In genomic region chr13:92699395-92699794, GRCm38 (mm10) we compare ENCODE assay signal across 27 mouse cellular contexts.
DNase-seq lines count a peak whose midpoint lies in the region; ATAC-seq and TF ChIP-seq lines count a peak whose summit lies in the region.
"Had no signal": no experiment of that assay in that cellular context is flagged by ENCODE, and none has a peak within 500 bp of the region (broad histone marks: within the 10 kb centered on the region; RNA-seq: fewer than 3 reads in every experiment).

No protein-coding gene starts in this region.

- peaks cover 8% of the 10 kb centered on the region; the same call in 1 of the 2 replicates for H3K27me3 ChIP-seq in forebrain, embryonic 10.5 days (ENCODE audit: poor library complexity, severe bottlenecking)
- H3K27me3 ChIP-seq in forebrain, postnatal 0 days (ENCODE audit: insufficient read depth, low read length), result no peaks in the 10 kb centered on the region
- no peaks in the 10 kb centered on the region for H3K27me3 ChIP-seq in kidney, embryonic 15.5 days
- H3K27me3 ChIP-seq in liver, adult 2 months (ENCODE audit: control insufficient read depth, insufficient read depth, low read length), result no peaks in the 10 kb centered on the region
- H3K27me3 ChIP-seq in liver, embryonic 11.5 days (replicated peaks; ENCODE audit: control insufficient read depth, insufficient read depth, low read length), result no peaks in the 10 kb centered on the region
- H3K27me3 ChIP-seq in neural tube, embryonic 15.5 days (replicated peaks), result no peaks in the 10 kb centered on the region
- H3K27me3 ChIP-seq: CH12.LX; embryonic facial prominence, embryonic 13.5 days; heart, embryonic 15.5 days; liver, embryonic 13.5 days; lung, embryonic 15.5 days; midbrain, embryonic 12.5 days; stomach, embryonic 15.5 days had no signal

- H3K4me2 ChIP-seq in forebrain, postnatal 0 days (ENCODE audit: low read depth), result no peak overlapping the region
- H3K4me2 ChIP-seq in kidney, embryonic 15.5 days, result no peak overlapping the region
- H3K4me2 ChIP-seq in liver, embryonic 11.5 days, result no peak overlapping the region
- no peak overlapping the region for H3K4me2 ChIP-seq in neural tube, embryonic 15.5 days
- H3K4me2 ChIP-seq: embryonic facial prominence, embryonic 13.5 days; heart, embryonic 15.5 days; hindbrain, embryonic 12.5 days; liver, embryonic 13.5 days; lung, embryonic 15.5 days; midbrain, embryonic 12.5 days; stomach, embryonic 15.5 days had no signal

- no peak for TF ChIP-seq POLR2A in liver, adult 2 months (IDR thresholded peaks at IDR 0.05; ENCODE audit: extremely low read depth, insufficient read depth, low read length)

- 93% methylated on average over 6 of the region's 6 CpGs for WGBS in forebrain, embryonic 10.5 days
- 87% methylated on average over 6 of the region's 6 CpGs for WGBS in forebrain, postnatal 0 days
- 91% methylated on average over 6 of the region's 6 CpGs for WGBS in kidney, embryonic 15.5 days
- 51% methylated on average over 6 of the region's 6 CpGs for WGBS in liver, adult 2 months
- WGBS in liver, embryonic 11.5 days, result 91% methylated on average over 6 of the region's 6 CpGs
- 92% methylated on average over 6 of the region's 6 CpGs for WGBS in neural tube, embryonic 15.5 days

- H3K79me2 ChIP-seq in liver, adult 2 months (ENCODE audit: control insufficient read depth, insufficient read depth, low read length), result no peaks in the 10 kb centered on the region

- TF ChIP-seq CTCF in forebrain, postnatal 0 days (IDR thresholded peaks at IDR 0.05; ENCODE audit: low read depth), result no peak
- no peak for TF ChIP-seq CTCF in liver, adult 2 months (IDR thresholded peaks at IDR 0.05; ENCODE audit: low read depth, low read length)

- ATAC-seq in forebrain, postnatal 0 days, result no peak
- no peak for ATAC-seq in kidney, embryonic 15.5 days (replicated peaks; ENCODE audit: low FRiP score)
- no peak for ATAC-seq in liver, embryonic 11.5 days (replicated peaks; ENCODE audit: low FRiP score)
- ATAC-seq in neural tube, embryonic 15.5 days (ENCODE audit: low FRiP score), result no peak
- ATAC-seq: activated CD4-positive, CD25-positive, alpha-beta regulatory T cell, adult 4 months; hindbrain, postnatal 0 days had no signal

- no peak overlapping the region for H3K9ac ChIP-seq in forebrain, postnatal 0 days
- no peak overlapping the region for H3K9ac ChIP-seq in kidney, embryonic 15.5 days
- no peak overlapping the region for H3K9ac ChIP-seq in liver, adult 2 months (ENCODE audit: low read depth, low read length)
- H3K9ac ChIP-seq in liver, embryonic 11.5 days (ENCODE audit: low read depth, low read length), result no peak overlapping the region
- no peak overlapping the region for H3K9ac ChIP-seq in neural tube, embryonic 15.5 days (replicated peaks)
- H3K9ac ChIP-seq: embryonic facial prominence, embryonic 13.5 days; heart, embryonic 15.5 days; hindbrain, embryonic 12.5 days; liver, embryonic 13.5 days; lung, embryonic 15.5 days; midbrain, embryonic 12.5 days; stomach, embryonic 15.5 days had no signal

- no peaks in the 10 kb centered on the region for H3K9me3 ChIP-seq in forebrain, embryonic 10.5 days
- no peaks in the 10 kb centered on the region for H3K9me3 ChIP-seq in forebrain, postnatal 0 days (ENCODE audit: low read length)
- H3K9me3 ChIP-seq in kidney, embryonic 15.5 days (replicated peaks), result no peaks in the 10 kb centered on the region
- H3K9me3 ChIP-seq in liver, embryonic 11.5 days (ENCODE audit: control insufficient read depth, low read length), result no peaks in the 10 kb centered on the region
- H3K9me3 ChIP-seq in neural tube, embryonic 15.5 days (replicated peaks), result no peaks in the 10 kb centered on the region
- H3K9me3 ChIP-seq: embryonic facial prominence, embryonic 13.5 days; heart, embryonic 15.5 days; hindbrain, embryonic 12.5 days; liver, embryonic 13.5 days; lung, embryonic 15.5 days; midbrain, embryonic 12.5 days; stomach, embryonic 15.5 days had no signal

- peak; percentile 9 for DNase-seq in forebrain, embryonic 10.5 days (ENCODE audit: extremely low spot score, low spot score)
- no peak for DNase-seq in forebrain, postnatal 0 days
- DNase-seq in kidney, adult 9 months, result peak; percentile 65
- peak; percentile 77 for DNase-seq in liver, adult 2 months (ENCODE audit: extremely low read depth, low read depth, low spot score)
- no peak for DNase-seq in liver, embryonic 11.5 days (ENCODE audit: low spot score)
- DNase-seq in neural tube, embryonic 10.5 days (ENCODE audit: extremely low spot score, low spot score), result peak; percentile 5
- DNase-seq: adrenal gland, adult 2 months; adrenal gland, postnatal 36 days; cerebellum, adult 18-20 months; cerebellum, postnatal 10 days; gastrocnemius, postnatal 10 days; heart, postnatal 36 days; liver, embryonic 13.5 days; right cerebral cortex, postnatal 25 days; thymus, adult 18-20 months; thymus, postnatal 25 days had no signal

- H3K4me3 ChIP-seq in forebrain, embryonic 10.5 days, result no peak overlapping the region
- H3K4me3 ChIP-seq in forebrain, postnatal 0 days (ENCODE audit: low read depth, low read length), result no peak overlapping the region
- no peak overlapping the region for H3K4me3 ChIP-seq in kidney, embryonic 15.5 days (replicated peaks)
- no peak overlapping the region for H3K4me3 ChIP-seq in liver, adult 2 months (ENCODE audit: insufficient read depth, low read depth, low read length)
- no peak overlapping the region for H3K4me3 ChIP-seq in liver, embryonic 11.5 days (ENCODE audit: low read depth, low read length)
- H3K4me3 ChIP-seq in neural tube, embryonic 15.5 days (replicated peaks), result no peak overlapping the region
- H3K4me3 ChIP-seq: embryonic facial prominence, embryonic 13.5 days; heart, embryonic 15.5 days; hindbrain, embryonic 12.5 days; liver, embryonic 13.5 days; lung, embryonic 15.5 days; midbrain, embryonic 12.5 days; stomach, embryonic 15.5 days had no signal

- H3K36me3 ChIP-seq in forebrain, embryonic 10.5 days (replicated peaks), result no peaks in the 10 kb centered on the region
- no peaks in the 10 kb centered on the region for H3K36me3 ChIP-seq in forebrain, postnatal 0 days (ENCODE audit: insufficient read depth)
- H3K36me3 ChIP-seq in kidney, embryonic 15.5 days, result peaks cover 8% of the 10 kb centered on the region; the same call in 1 of the 2 replicates
- H3K36me3 ChIP-seq in liver, adult 2 months (ENCODE audit: control insufficient read depth, insufficient read depth, low read length), result no peaks in the 10 kb centered on the region
- H3K36me3 ChIP-seq in liver, embryonic 11.5 days (ENCODE audit: control insufficient read depth, insufficient read depth, low read length), result peaks cover 3% of the 10 kb centered on the region; the same call in 1 of the 2 replicates
- no peaks in the 10 kb centered on the region for H3K36me3 ChIP-seq in neural tube, embryonic 15.5 days
- H3K36me3 ChIP-seq: heart, embryonic 15.5 days; hindbrain, embryonic 12.5 days; lung, embryonic 15.5 days; midbrain, embryonic 12.5 days had no signal

- H3K4me1 ChIP-seq in forebrain, embryonic 10.5 days, result peaks cover 41% of the 10 kb centered on the region
- no peaks in the 10 kb centered on the region for H3K4me1 ChIP-seq in forebrain, postnatal 0 days (ENCODE audit: insufficient read depth)
- H3K4me1 ChIP-seq in kidney, embryonic 15.5 days, result peaks cover 8% of the 10 kb centered on the region; the same call in 1 of the 2 replicates
- peaks cover 8% of the 10 kb centered on the region; the same call in 1 of the 2 replicates for H3K4me1 ChIP-seq in liver, adult 2 months (ENCODE audit: control insufficient read depth, insufficient read depth, low read length)
- no peaks in the 10 kb centered on the region for H3K4me1 ChIP-seq in liver, embryonic 11.5 days (replicated peaks; ENCODE audit: control insufficient read depth, insufficient read depth, low read length)
- peaks cover 21% of the 10 kb centered on the region for H3K4me1 ChIP-seq in neural tube, embryonic 15.5 days
- H3K4me1 ChIP-seq: embryonic facial prominence, embryonic 13.5 days; stomach, embryonic 15.5 days had no signal

- H3K27ac ChIP-seq in forebrain, embryonic 10.5 days, result peak overlapping the region; percentile 72
- no peak overlapping the region for H3K27ac ChIP-seq in forebrain, postnatal 0 days (ENCODE audit: low read depth, low read length)
- no peak overlapping the region for H3K27ac ChIP-seq in kidney, embryonic 15.5 days
- no peak overlapping the region for H3K27ac ChIP-seq in liver, adult 2 months (replicated peaks; ENCODE audit: insufficient read depth, low read depth, low read length)
- no peak overlapping the region for H3K27ac ChIP-seq in liver, embryonic 11.5 days (ENCODE audit: low read depth, low read length)
- H3K27ac ChIP-seq in neural tube, embryonic 15.5 days (replicated peaks), result no peak overlapping the region
- H3K27ac ChIP-seq: embryonic facial prominence, embryonic 13.5 days; heart, embryonic 15.5 days; hindbrain, embryonic 12.5 days; hindbrain, postnatal 0 days; liver, embryonic 13.5 days; lung, embryonic 15.5 days; midbrain, embryonic 12.5 days; stomach, embryonic 15.5 days had no signal

Comparison
In these comparisons a context has a peak if more than half of its experiments do, and no peak if none do; other contexts are left out.
1. DNase-seq: peak in forebrain, embryonic 10.5 days (single experiment), kidney, adult 9 months (single experiment), liver, adult 2 months (single experiment) and neural tube, embryonic 10.5 days (single experiment); none in forebrain, postnatal 0 days (single experiment) and liver, embryonic 11.5 days (single experiment).